Mouse (Mus musculus) hindbrain, embryonic 11.5 days (tissue): ENCODE measurements around the gene Pik3cb. TPM values are rescaled to one million over a fixed set of nuclear protein-coding genes. Genes with fewer than 3 reads are reported as not detected.

Experiments used
- ATAC-seq: fragments of 200-750 bp; cut with Nextera tagmentation; 2 replicates; pipeline ENCODE4 v1.8.0; 2017; ENCODE audit warnings: mild to moderate bottlenecking, moderate TSS enrichment, moderate library complexity; ENCODE audit not compliant: low FRiP score
- DNase-seq: peaks from one replicate; pipeline ENCODE4 v3.0.0-alpha.2; 2015; ENCODE audit warnings: low spot score
- H3K27ac ChIP-seq: fragments of 300-500 bp; sonication (generic); 2 replicates; pipeline ENCODE4 v1.5.1; 2014; ENCODE audit warnings: mild to moderate bottlenecking, low read depth, low read length
- H3K27me3 ChIP-seq: fragments of 300-500 bp; sonication (generic); 2 replicates; pipeline ENCODE4 v1.6.1; 2014; ENCODE audit warnings: mild to moderate bottlenecking, low read length, moderate library complexity, mixed read lengths; ENCODE audit not compliant: control insufficient read depth, insufficient read depth
- H3K36me3 ChIP-seq: fragments of 300-500 bp; sonication (generic); 2 replicates; pipeline ENCODE4 v1.6.1; 2014; ENCODE audit warnings: mild to moderate bottlenecking, low read length, moderate library complexity, mixed read lengths; ENCODE audit not compliant: control insufficient read depth, insufficient read depth
- H3K4me1 ChIP-seq: fragments of 300-500 bp; sonication (generic); replicated peaks from 2 replicates; pipeline ENCODE4 v1.6.1; 2014; ENCODE audit warnings: low read length, mixed read lengths; ENCODE audit not compliant: control insufficient read depth, insufficient read depth
- H3K4me2 ChIP-seq: fragments of 300-500 bp; sonication (generic); replicated peaks from 2 replicates; pipeline ENCODE4 v1.6.1; 2014; ENCODE audit warnings: mild to moderate bottlenecking, low read depth, low read length
- H3K4me3 ChIP-seq: fragments of 300-500 bp; sonication (generic); 2 replicates; pipeline ENCODE4 v1.5.1; 2014; ENCODE audit warnings: low read depth, low read length
- H3K9ac ChIP-seq: fragments of 300-500 bp; sonication (generic); 2 replicates; pipeline ENCODE4 v1.6.1; 2014; ENCODE audit warnings: low read depth, low read length
- H3K9me3 ChIP-seq: fragments of 300-500 bp; sonication (generic); 2 replicates; pipeline ENCODE4 v1.6.1; 2016; ENCODE audit warnings: low read length; ENCODE audit not compliant: control insufficient read depth
- WGBS: fragments of 180-500 bp; shearing (Covaris S2); extraction: QIAGEN DNeasy Blood & Tissue Kit; methylation state at CpG from one replicate; pipeline ENCODE4 v1.1.7; 2014; 5-methylcytosine and 5-hydroxymethylcytosine counted together
- polyA plus RNA-seq: library from polyadenylated mRNA; unstranded; fragments of >200 nt; fragmentation: Nextera tagmentation; extraction: Ambion mirVana; gene quantifications from 2 replicates; pipeline ENCODE4 v1.2.1, GENCODE M21; 2014

Pik3cb gene
- polyA plus RNA-seq, 1 experiment from 2014 or later: 2.2 TPM

- H3K36me3 ChIP-seq: no peaks in the 10 kb centered on the region
- no peak overlapping the region for H3K9ac ChIP-seq
- H3K9me3 ChIP-seq: no peaks in the 10 kb centered on the region
- DNase-seq: no peak
- H3K4me1 ChIP-seq: no peaks in the 10 kb centered on the region
- ATAC-seq: no peak
- H3K27ac ChIP-seq: no peak overlapping the region
- WGBS: 87% methylated on average over 6 of the region's 6 CpGs
- H3K27me3 ChIP-seq: no peaks in the 10 kb centered on the region
- H3K4me2 ChIP-seq: no peak overlapping the region
- no peak overlapping the region for H3K4me3 ChIP-seq
Measured at GRCm38 (mm10) chr9:99017679-99018078, 122.7 kb downstream of the Pik3cb start.

- H3K9me3 ChIP-seq: no peaks in the 10 kb centered on the region
- no peak overlapping the region for H3K4me2 ChIP-seq
- no peaks in the 10 kb centered on the region for H3K4me1 ChIP-seq
- no peaks in the 10 kb centered on the region for H3K27me3 ChIP-seq
- ATAC-seq: no peak
- no peaks in the 10 kb centered on the region for H3K36me3 ChIP-seq
- WGBS: 84% methylated on average over 3 of the region's 3 CpGs
- DNase-seq: no peak
- H3K9ac ChIP-seq: no peak overlapping the region
- H3K4me3 ChIP-seq: no peak overlapping the region
- H3K27ac ChIP-seq: no peak overlapping the region
Measured at GRCm38 (mm10) chr9:99016759-99017158, 123.7 kb downstream of the Pik3cb start.

- Histone ChIP-seq H3K27me3 (no peaks in the 10 kb centered on the region), H3K4me2 (no peak overlapping the region), H3K36me3 (no peaks in the 10 kb centered on the region), H3K4me3 (no peak overlapping the region), H3K4me1 (no peaks in the 10 kb centered on the region), H3K9me3 (no peaks in the 10 kb centered on the region), H3K27ac (no peak overlapping the region), H3K9ac (no peak overlapping the region)
- DNase-seq: no peak
- no peak for ATAC-seq
- 70% methylated on average over 3 of the region's 3 CpGs for whole genome bisulfite sequencing
Measured at GRCm38 (mm10) chr9:99016301-99016700, 124.1 kb downstream of the Pik3cb start.

DNA sequence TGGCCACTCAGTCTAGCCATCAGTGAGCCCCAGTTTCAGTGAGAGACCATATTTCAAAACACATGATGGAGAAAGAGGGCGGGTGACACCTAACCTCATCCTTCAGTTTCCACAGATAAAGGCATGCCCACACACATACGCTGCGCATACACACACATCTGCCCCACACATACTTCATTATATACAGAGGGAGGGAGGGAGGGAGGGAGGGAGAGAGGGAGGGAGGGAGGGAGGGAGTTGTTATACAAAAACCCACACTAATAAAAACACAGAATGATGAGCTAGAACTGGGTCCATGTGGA lies 130.6 kb downstream of the Pik3cb start:
- DNase-seq (no peak), ATAC-seq (no peak; the same call in 1 of the 2 replicates)
- no peak overlapping the region for H3K27ac ChIP-seq
- H3K27me3 ChIP-seq: no peaks in the 10 kb centered on the region
- 93% methylated on average over 3 of the region's 3 CpGs for WGBS
- no peaks in the 10 kb centered on the region for H3K9me3 ChIP-seq
- H3K9ac ChIP-seq: no peak overlapping the region
- H3K36me3 ChIP-seq: no peaks in the 10 kb centered on the region
- no peaks in the 10 kb centered on the region for H3K4me1 ChIP-seq
- no peak overlapping the region for H3K4me3 ChIP-seq
- no peak overlapping the region for H3K4me2 ChIP-seq

- no peaks in the 10 kb centered on the region for H3K4me1 ChIP-seq
- 83% methylated on average over 12 of the region's 12 CpGs for WGBS
- no peaks in the 10 kb centered on the region for H3K36me3 ChIP-seq
- H3K9ac ChIP-seq: no peak overlapping the region
- H3K27me3 ChIP-seq: no peaks in the 10 kb centered on the region
- no peak overlapping the region for H3K4me2 ChIP-seq
- H3K9me3 ChIP-seq: no peaks in the 10 kb centered on the region
- DNase-seq (no peak), ATAC-seq (no peak)
- no peak overlapping the region for H3K4me3 ChIP-seq
- no peak overlapping the region for H3K27ac ChIP-seq
Measured at GRCm38 (mm10) chr9:99009069-99009897, 131.1 kb downstream of the Pik3cb start.

- Histone ChIP-seq H3K36me3 (no peaks in the 10 kb centered on the region), H3K9ac (no peak overlapping the region), H3K27me3 (no peaks in the 10 kb centered on the region), H3K4me3 (no peak overlapping the region), H3K4me1 (no peaks in the 10 kb centered on the region), H3K4me2 (no peak overlapping the region), H3K9me3 (no peaks in the 10 kb centered on the region), H3K27ac (no peak overlapping the region)
- no peak for DNase-seq
- WGBS: 96% methylated on average over 6 of the region's 6 CpGs
- no peak for ATAC-seq
Measured at GRCm38 (mm10) chr9:99001326-99001725, 139.1 kb downstream of the Pik3cb start.

GRCm38 (mm10) chr9:98999881-99000339 lies 140.5 kb downstream of the Pik3cb start:
- H3K4me2 ChIP-seq: no peak overlapping the region
- 86% methylated on average over 9 of the region's 9 CpGs for WGBS
- no peaks in the 10 kb centered on the region for H3K4me1 ChIP-seq
- H3K4me3 ChIP-seq: no peak overlapping the region
- no peaks in the 10 kb centered on the region for H3K9me3 ChIP-seq
- H3K36me3 ChIP-seq: no peaks in the 10 kb centered on the region
- no peaks in the 10 kb centered on the region for H3K27me3 ChIP-seq
- no peak overlapping the region for H3K9ac ChIP-seq
- H3K27ac ChIP-seq: no peak overlapping the region
- ATAC-seq (no peak), DNase-seq (no peak)

GRCm38 (mm10) chr9:98994103-98994502 lies 146.3 kb downstream of the Pik3cb start:
- H3K9ac ChIP-seq: no peak overlapping the region
- H3K4me2 ChIP-seq: no peak overlapping the region
- 87% methylated on average over 4 of the region's 4 CpGs for WGBS
- H3K9me3 ChIP-seq: no peaks in the 10 kb centered on the region
- DNase-seq (no peak), ATAC-seq (no peak)
- no peaks in the 10 kb centered on the region for H3K4me1 ChIP-seq
- no peaks in the 10 kb centered on the region for H3K27me3 ChIP-seq
- no peaks in the 10 kb centered on the region for H3K36me3 ChIP-seq
- no peak overlapping the region for H3K27ac ChIP-seq
- H3K4me3 ChIP-seq: no peak overlapping the region

- Histone ChIP-seq H3K9ac (peak overlapping the region; percentile 73; the same call in 1 of the 2 replicates), H3K27me3 (no peaks in the 10 kb centered on the region; the same call in 1 of the 2 replicates)
Measured at GRCm38 (mm10) chr9:98987131-98987530, 153.3 kb downstream of the Pik3cb start.

More at GRCm38 (mm10) chr9:98987131-98987530, 153.3 kb downstream of the Pik3cb start:
- Histone ChIP-seq H3K9me3 (no peaks in the 10 kb centered on the region), H3K36me3 (no peaks in the 10 kb centered on the region), H3K4me3 (peak overlapping the region; percentile 85), H3K4me1 (no peaks in the 10 kb centered on the region), H3K4me2 (peak overlapping the region; percentile 79), H3K27ac (no peak overlapping the region)
- DNase-seq (no peak), ATAC-seq (no peak)
- 58% methylated on average over 9 of the region's 9 CpGs for WGBS
